Mouse (Mus musculus) ES-Bruce4 (cell line): ENCODE measurements around the gene Ift43. TPM values are rescaled to one million over a fixed set of nuclear protein-coding genes. Genes with fewer than 3 reads are reported as not detected.

Source experiments
- H3K27ac ChIP-seq: 2 replicates; pipeline ENCODE4 v1.5.1; 2012; ENCODE audit warnings: low read length, inconsistent platforms; ENCODE audit not compliant: insufficient read depth
- H3K27me3 ChIP-seq: 2 replicates; pipeline ENCODE4 v1.6.1; 2012; ENCODE audit warnings: mild to moderate bottlenecking, low read length, inconsistent platforms; ENCODE audit not compliant: control insufficient read depth, poor library complexity, insufficient read depth, severe bottlenecking
- H3K36me3 ChIP-seq: 2 replicates; pipeline ENCODE4 v1.6.1; 2012; ENCODE audit warnings: inconsistent platforms, mild to moderate bottlenecking, low read length, moderate library complexity; ENCODE audit not compliant: control insufficient read depth, poor library complexity, insufficient read depth, severe bottlenecking
- H3K4me1 ChIP-seq: one replicate; pipeline ENCODE4 v1.8.1; 2011; ENCODE audit warnings: low read length; ENCODE audit not compliant: control insufficient read depth, insufficient read depth
- H3K4me3 ChIP-seq: 2 replicates; pipeline ENCODE4 v1.5.1; 2011; ENCODE audit warnings: low read depth, mild to moderate bottlenecking, low read length
- H3K9ac ChIP-seq: 2 replicates; pipeline ENCODE4 v1.6.1; 2012; ENCODE audit warnings: low read depth, mild to moderate bottlenecking, inconsistent platforms; ENCODE audit not compliant: poor library complexity, severe bottlenecking
- H3K9me3 ChIP-seq: replicated peaks from 2 replicates; pipeline ENCODE4 v1.6.1; 2012; ENCODE audit warnings: mild to moderate bottlenecking, low read length, inconsistent platforms; ENCODE audit not compliant: control insufficient read depth, poor library complexity, insufficient read depth, severe bottlenecking
- CTCF ChIP-seq: IDR thresholded peaks from one replicate; pipeline ENCODE4 v1.8.1; 2011; ENCODE audit warnings: low read depth, low read length
- EP300 ChIP-seq: IDR thresholded peaks from 2 replicates; pipeline ENCODE4 v1.6.1; 2011; ENCODE audit warnings: low read depth, low read length; ENCODE audit not compliant: insufficient read depth
- POLR2A ChIP-seq: IDR thresholded peaks from one replicate; pipeline ENCODE4 v1.8.1; 2011; ENCODE audit warnings: low read length; ENCODE audit not compliant: insufficient read depth
- polyA plus RNA-seq: library from polyadenylated mRNA; stranded (reverse); fragments of >200 nt; gene quantifications from 2 replicates; pipeline ENCODE4 v1.2.4, GENCODE M21; 2011; ENCODE audit warnings: low read depth; ENCODE audit not compliant: missing spikeins, insufficient read depth, insufficient read length

Ift43 gene
- polyA plus RNA-seq, 1 experiment: 44.2 TPM

- H3K4me1 ChIP-seq: peaks cover 3% of the 10 kb centered on the region
- no peaks in the 10 kb centered on the region for H3K9me3 ChIP-seq
- H3K9ac ChIP-seq: no peak overlapping the region
- H3K36me3 ChIP-seq: no peaks in the 10 kb centered on the region
- no peak overlapping the region for H3K4me3 ChIP-seq
- H3K27ac ChIP-seq: no peak overlapping the region
- no peaks in the 10 kb centered on the region for H3K27me3 ChIP-seq
- TF ChIP-seq EP300 (no peak), CTCF (no peak), POLR2A (no peak)
These were observed 109.7 kb downstream of the Ift43 start for GRCm38 (mm10) chr12:86192036-86192449.

- H3K9me3 ChIP-seq: no peaks in the 10 kb centered on the region
- H3K27ac ChIP-seq: no peak overlapping the region
These were observed 114.6 kb downstream of the Ift43 start for GRCm38 (mm10) chr12:86196944-86197343.

DNA sequence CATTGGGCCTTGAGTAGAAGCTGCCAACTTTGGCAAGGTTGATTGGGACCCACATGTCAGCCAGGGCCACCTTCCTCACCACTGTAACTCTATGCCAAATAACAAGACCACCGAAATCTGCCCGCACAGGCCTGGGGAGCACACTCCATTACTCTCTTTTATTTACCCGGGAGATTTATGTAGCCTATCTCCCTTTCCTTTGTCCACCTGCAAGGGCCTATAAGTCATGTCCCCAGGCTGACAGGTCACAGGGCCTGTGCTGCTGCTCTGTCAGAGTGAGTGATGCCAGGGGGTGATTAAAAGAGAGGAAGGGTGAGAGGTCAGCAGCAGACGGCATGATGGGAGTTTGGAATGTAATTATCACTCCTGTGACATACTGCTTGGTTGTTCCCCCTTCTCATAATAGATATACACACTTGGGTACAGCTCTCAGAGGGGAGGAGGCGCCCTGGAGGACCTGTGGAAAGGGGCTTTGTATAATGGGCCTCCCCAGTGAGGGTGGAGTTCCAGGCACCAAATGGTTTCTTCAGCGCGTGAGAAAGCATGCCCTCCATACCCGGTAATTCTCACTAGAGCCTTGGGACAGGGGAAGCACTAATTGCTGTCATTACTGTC, 121.2 kb downstream of the Ift43 start:
- Histone ChIP-seq H3K36me3 (no peaks in the 10 kb centered on the region), H3K27me3 (no peaks in the 10 kb centered on the region), H3K9ac (no peak overlapping the region), H3K4me1 (no peaks in the 10 kb centered on the region), H3K9me3 (no peaks in the 10 kb centered on the region), H3K27ac (no peak overlapping the region), H3K4me3 (no peak overlapping the region)
- TF ChIP-seq CTCF: no peak
- no peak for TF ChIP-seq POLR2A

More at GRCm38 (mm10) chr12:86196944-86197343, 114.6 kb downstream of the Ift43 start:
- H3K9ac ChIP-seq: no peak overlapping the region
- no peaks in the 10 kb centered on the region for H3K36me3 ChIP-seq
- TF ChIP-seq POLR2A: no peak
- TF ChIP-seq EP300: no peak
- no peak for TF ChIP-seq CTCF
- H3K4me3 ChIP-seq: no peak overlapping the region
- no peaks in the 10 kb centered on the region for H3K4me1 ChIP-seq
- H3K27me3 ChIP-seq: no peaks in the 10 kb centered on the region

- Histone ChIP-seq H3K27me3 (no peaks in the 10 kb centered on the region), H3K4me3 (no peak overlapping the region), H3K27ac (no peak overlapping the region), H3K36me3 (no peaks in the 10 kb centered on the region), H3K4me1 (no peaks in the 10 kb centered on the region), H3K9me3 (no peaks in the 10 kb centered on the region), H3K9ac (no peak overlapping the region)
- no peak for TF ChIP-seq POLR2A
- no peak for TF ChIP-seq EP300
- no peak for TF ChIP-seq CTCF
These were observed 128.8 kb downstream of the Ift43 start for GRCm38 (mm10) chr12:86211099-86211520.

Other genes with a start within 250 kb of the Ift43 start
- 1.3 and 2.1 TPM in 2 replicates for gene Tgfb3, start 3.5 kb upstream of the Ift43 start, polyA plus RNA-seq
- 17.8 and 20.3 TPM in 2 replicates for gene Gpatch2l, start 159.3 kb downstream of the Ift43 start, polyA plus RNA-seq